Mouse (Mus musculus) CH12F3 (cell line): ENCODE data around the gene Zfp345.
"Not testable (repeated sequence)": the region's sequence is repeated elsewhere in the genome, so short reads cannot be mapped to it uniquely, and the experiment has no call there.

ENCODE experiments used
- in situ Hi-C: fragments of 300-500 bp; cut with MboI; formaldehyde crosslinking; loops from 2 replicates; pipeline ENCODE4 v1.14.3; 2020; ENCODE audit warnings: low sequenced_read_pairs

The Zfp345 gene

DNA sequence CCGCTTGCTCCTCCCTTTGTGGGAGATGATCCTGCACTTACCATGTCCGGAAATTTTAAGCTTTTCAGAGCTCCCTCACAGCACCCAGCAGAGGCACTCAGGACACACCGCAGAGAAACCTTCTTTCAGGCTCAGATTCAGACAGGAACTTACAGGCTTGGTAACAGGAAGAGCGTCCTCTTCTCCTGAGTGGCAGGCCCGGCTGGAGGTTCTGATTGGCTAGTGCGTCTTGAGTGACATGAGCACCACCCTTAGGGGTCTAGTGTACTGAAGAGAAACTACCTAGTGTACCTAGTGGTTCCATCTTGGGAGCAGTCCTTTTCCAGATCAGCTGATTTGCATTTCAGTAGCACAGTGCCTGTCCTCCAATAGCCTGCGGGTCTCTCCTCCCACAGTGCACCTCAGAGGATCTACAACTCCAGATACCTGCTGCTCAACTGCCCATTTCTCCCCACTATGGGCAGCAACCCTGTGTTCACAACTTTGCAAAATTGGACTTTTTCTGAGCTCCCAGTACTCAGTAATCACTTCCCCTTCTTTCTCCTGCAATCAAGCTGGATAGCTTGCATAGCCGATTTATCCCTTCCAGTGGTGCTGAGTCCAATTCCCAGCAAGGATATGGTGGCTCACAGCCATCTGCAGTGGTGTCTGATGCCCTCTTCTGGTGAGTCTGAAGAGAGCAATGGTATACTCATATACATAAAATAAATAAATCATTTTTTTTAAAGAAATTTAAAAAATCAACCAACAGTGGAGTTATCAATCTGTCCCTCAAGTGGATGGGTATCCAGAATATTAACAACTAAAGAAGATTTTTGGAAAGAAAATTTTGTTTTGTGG, at the start of gene Zfp345:
Gene Zfp345, minus strand, starts transcription at position 153 of the 840 bp plus-strand sequence.
- in situ Hi-C loops, result not testable (repeated sequence)

- in situ Hi-C loops, result no loop called here
These were observed 40.9 kb upstream of the Zfp345 start for GRCm38 (mm10) chr2:150525703-150526207.

DNA sequence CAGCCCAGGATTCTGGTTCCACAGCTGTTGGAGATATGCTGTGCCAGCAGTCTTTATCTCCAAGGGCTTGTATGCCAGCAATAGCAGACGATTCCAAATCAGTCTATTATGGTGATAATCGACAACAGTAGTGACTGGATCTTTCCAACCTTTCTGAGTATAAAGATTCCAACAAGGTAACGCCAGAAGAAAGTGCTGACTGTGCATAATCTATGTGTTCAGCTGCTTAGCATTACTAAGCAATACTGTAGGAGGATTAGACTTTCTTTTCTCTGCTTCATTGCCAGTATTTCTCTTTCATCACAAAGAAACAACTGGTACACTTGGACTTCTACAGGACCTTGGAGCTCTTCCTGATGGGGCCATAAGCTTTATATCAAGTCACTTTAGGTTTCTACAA, 27.9 kb upstream of the Zfp345 start:
- in situ Hi-C loops, result no loop called here

GRCm38 (mm10) chr2:150500124-150500973, 15.5 kb upstream of the Zfp345 start:
- in situ Hi-C loops, result not testable (repeated sequence)

GRCm38 (mm10) chr2:150493031-150493430, 8.1 kb upstream of the Zfp345 start:
- in situ Hi-C loops, result no loop called here

DNA sequence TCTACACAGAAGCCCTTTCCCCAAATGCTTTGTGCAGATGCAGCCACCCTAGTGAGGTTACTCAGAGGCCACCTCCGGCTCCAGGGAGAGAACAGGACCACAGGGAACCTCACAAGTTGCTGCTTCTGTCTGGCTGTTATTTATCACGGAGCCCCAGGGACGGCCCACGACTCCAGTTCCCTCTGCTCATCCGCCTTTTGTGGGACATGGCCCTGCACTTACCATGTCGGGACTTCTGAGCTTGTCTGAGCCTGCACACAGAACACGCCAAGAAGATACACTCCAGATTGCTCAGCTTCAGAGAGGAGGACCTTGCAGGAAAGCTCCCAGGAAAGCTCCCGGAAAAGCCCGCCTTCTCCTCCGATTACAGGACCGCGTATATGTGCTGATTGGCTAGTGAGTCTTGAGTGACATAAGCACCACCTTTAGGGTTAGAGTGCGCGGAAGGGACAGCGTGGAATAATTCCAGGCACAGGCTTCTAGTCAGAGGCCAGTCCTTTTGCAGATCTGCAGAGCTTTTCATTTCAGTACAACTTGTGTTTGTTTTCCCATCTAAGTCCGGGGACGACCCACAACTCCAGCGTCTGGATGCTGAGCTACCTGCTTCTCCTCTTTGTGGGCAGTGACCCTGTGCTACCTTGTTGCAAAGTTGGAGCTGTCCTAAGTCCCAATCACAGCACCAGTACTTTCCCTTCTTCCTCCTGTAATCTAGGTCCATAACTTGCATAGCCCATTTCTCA, 33.5 kb downstream of the Zfp345 start, which contains the start of gene Zfp442:
Gene Zfp442, minus strand, starts transcription at position 307 of the 740 bp plus-strand sequence.
- in situ Hi-C loops, result not testable (repeated sequence)

DNA sequence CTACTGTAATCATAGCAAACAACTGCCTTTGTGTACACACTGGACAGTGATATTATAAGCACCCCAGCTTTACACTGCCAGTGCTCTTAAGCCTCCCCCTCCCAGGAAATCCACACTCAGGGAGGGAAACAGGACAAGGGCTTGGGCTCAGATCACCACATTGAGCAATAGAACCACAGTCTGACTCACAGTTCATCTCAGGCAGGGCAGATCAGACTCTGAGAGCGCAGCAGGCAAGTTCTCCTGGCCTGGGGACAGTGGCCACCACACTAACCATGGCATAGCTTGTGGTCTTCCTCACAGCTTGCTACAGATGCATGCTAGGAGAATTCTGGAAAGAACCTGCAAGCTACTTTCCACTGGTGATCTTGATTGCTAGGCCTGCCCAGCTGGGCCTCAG, 45.8 kb downstream of the Zfp345 start:
- in situ Hi-C loops, result not testable (repeated sequence)
